Mouse (Mus musculus) left cerebral cortex, postnatal 14 days (tissue): ENCODE measurements around the gene Adipoq. TPM values are rescaled to one million over a fixed set of nuclear protein-coding genes. Genes with fewer than 3 reads are reported as not detected.

Source experiments
- DNase-seq, 2 experiments: peaks; one replicate each; pipeline ENCODE4 v3.0.0; 2021 to 2022; ENCODE audit warnings: low spot score in 2 of 2, mixed read lengths in 1 of 2
- intact Hi-C: fragments of 180-260 bp; cut with DNase I; formaldehyde crosslinking; loops from one replicate; pipeline ENCODE4 v1.15.1; 2025
- microRNA-seq, 2 experiments: library from miRNA; unstranded; fragments of <30 nt; microRNA quantifications; one replicate each; pipeline ENCODE4 v1.2.0; 2022
- total RNA-seq, 2 experiments: library from RNA; stranded (reverse); gene quantifications; 2 replicates each; pipeline ENCODE4 v1.2.3; 2021

Adipoq gene
- total RNA-seq, 2 experiments from 2014 or later, result not detected

- no peak for DNase-seq
- intact Hi-C loops, result no loop called here
Measured at GRCm38 (mm10) chr16:23186418-23186817, 40.1 kb downstream of the Adipoq start.

DNA sequence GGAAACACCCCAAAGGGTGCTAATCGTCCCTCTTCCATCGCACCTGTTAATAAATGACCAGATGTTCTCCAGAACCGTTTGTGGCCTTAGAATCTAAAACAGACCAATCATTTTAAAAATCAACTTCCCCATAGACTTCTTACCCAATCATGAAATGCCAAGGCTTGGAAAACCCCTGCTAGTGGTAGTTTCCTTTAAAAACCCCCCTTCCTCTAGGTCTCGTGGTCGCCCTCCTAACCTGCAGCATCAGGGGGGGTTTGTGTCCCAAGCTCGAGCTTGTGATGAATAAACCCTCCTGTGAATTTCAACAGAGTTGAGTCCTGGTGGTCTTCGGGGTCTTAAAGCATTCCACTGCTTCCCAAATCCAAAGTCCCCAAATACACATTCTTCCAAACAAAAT lies 41.6 kb downstream of the Adipoq start:
- DNase-seq, result no peak
- intact Hi-C loops, result no loop called here

GRCm38 (mm10) chr16:23189612-23190011 lies 43.3 kb downstream of the Adipoq start:
- intact Hi-C loops, result no loop called here
- no peak for DNase-seq

DNA sequence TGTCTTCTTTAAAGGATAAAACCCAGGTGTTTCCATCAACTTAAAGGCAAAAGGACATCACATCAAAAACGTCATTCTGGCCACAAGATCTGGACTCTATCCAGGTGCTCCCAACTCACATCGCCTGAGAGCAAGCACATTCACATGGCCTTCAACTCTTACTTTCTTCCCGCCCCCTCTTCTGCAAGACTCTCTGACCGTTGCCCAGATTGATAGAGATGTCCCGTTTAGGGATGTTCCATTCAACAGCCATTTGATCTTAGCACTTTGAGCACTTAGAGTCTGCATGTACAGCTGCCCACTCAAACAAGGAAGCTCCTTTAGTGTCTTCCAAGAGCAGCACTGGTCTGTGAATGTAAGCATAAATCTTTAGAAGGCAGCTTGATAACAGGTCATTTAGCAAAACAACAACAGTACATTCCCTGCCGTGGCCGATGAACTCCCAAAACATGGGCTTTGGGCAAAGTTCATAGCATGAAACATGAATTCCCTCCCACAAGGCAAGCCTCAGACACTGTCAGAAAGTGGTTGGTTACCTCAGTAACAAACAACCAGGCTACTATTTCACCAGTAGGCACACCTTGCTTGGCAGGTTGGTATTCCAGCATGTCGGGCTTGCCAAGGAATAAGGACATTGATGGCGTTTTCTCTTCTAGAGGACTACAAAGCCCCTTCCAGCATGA lies 45.4 kb downstream of the Adipoq start:
- intact Hi-C loops, result no loop called here
- no peak for DNase-seq

DNA sequence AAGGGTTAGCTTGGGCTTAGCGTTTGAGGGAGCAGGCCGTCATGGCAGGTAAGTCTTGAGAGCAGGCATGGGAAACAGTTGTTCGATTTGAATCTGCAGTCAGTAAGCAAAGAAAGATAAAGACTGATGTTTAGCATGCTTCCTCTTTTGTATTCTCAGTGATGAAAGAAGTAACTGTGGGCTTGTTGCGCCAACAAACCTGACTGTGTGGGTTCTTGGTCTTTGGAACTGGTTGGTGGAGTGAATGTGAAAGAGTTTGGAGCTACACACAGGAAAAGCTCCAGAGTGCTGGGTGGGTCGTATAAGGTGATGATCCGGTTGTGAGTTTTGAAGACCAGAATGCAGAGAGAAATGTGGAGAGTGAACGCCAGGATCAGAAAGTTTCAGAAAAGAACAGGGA lies 49.3 kb downstream of the Adipoq start:
- no peak for DNase-seq
- intact Hi-C loops, result no loop called here

DNA sequence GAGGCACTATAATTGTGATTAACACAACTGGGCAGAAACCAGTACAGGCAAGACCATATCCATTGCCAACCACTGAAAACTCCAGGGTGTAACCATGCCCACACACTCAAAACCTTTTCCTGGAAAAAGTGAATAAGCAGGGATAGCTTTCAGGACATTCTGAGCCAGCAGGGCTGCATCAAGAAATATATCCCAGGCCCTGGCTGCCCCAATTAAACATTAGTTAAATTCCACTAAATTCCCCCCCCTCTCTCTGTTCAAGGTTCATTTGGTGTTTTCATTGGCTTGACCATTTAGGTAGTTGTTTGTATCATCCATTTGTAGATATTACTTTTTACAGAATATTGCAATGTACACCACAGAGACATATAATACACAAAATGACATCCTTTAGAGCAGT lies 50.0 kb downstream of the Adipoq start:
- intact Hi-C loops, result no loop called here
- DNase-seq, result no peak

- no peak for DNase-seq
- intact Hi-C loops, result no loop called here
Measured at GRCm38 (mm10) chr16:23196791-23197190, 50.5 kb downstream of the Adipoq start.

- intact Hi-C loops, result no loop called here
- no peak for DNase-seq
Measured at GRCm38 (mm10) chr16:23201498-23201897, 55.2 kb downstream of the Adipoq start.

Small RNA genes within 50 kb of the gene (microRNA-seq; reads per million reads assigned to microRNA genes)
- gene Gm49346, result 0.34 to 0.53 reads per million in 2 experiments

Other genes with a start within 250 kb of the Adipoq start
- not detected for gene Fetub, start 228.2 kb upstream of the Adipoq start, total RNA-seq
- gene Hrg, start 195.5 kb upstream of the Adipoq start, total RNA-seq, result not detected
- gene Kng2, start 117.1 kb upstream of the Adipoq start, total RNA-seq, result not detected
- gene Kng1, start 88.7 kb upstream of the Adipoq start, total RNA-seq, result not detected
- 100 to 1,000 TPM; 759 to 792 TPM for gene Eif4a2, start 39.1 kb upstream of the Adipoq start, total RNA-seq
- gene Rfc4, start 18.8 kb upstream of the Adipoq start, total RNA-seq, result 1 to 10 TPM; 3.8 to 6.0 TPM
- 10 to 100 TPM; 10.5 to 13.0 TPM for gene St6gal1, start 78.2 kb downstream of the Adipoq start, total RNA-seq